Mouse (Mus musculus): ENCODE measurements around the gene Olfr55.
"Not testable (repeated sequence)": the region's sequence is repeated elsewhere in the genome, so short reads cannot be mapped to it uniquely, and the experiment has no call there.

Gene Olfr55

GRCm38 (mm10) chr17:33168147-33168546, at the start of gene Olfr55:
Olfr55 (plus strand) TSS chr17:33168447.
- not testable (repeated sequence) for DNase-seq (ENCODE audit: low spot score)

GRCm38 (mm10) chr17:33124546-33124945, 43.7 kb upstream of the Olfr55 start:
- no peak for DNase-seq (ENCODE audit: low spot score)

- DNase-seq (ENCODE audit: low spot score) = no peak
Observed at GRCm38 (mm10) chr17:33126257-33126656, 42.0 kb upstream of the Olfr55 start.

- DNase-seq (ENCODE audit: low spot score) = no peak
Observed at GRCm38 (mm10) chr17:33139261-33139820, 28.9 kb upstream of the Olfr55 start, which contains the start of gene Morc2b. Morc2b (minus strand) TSS chr17:33139683.

GRCm38 (mm10) chr17:33191002-33191401, 22.8 kb downstream of the Olfr55 start, which contains the start of gene Olfr239:
Olfr239 (plus strand) TSS chr17:33191302.
- not testable (repeated sequence) for DNase-seq (ENCODE audit: low spot score)

GRCm38 (mm10) chr17:33221590-33221989, 53.3 kb downstream of the Olfr55 start, which contains the start of gene Olfr1564:
Olfr1564 (minus strand) TSS chr17:33221690.
- DNase-seq (ENCODE audit: low spot score) = no peak
